ENCODE assay signal across 10 mouse cellular contexts in genomic region chr1:165589280-165590048, GRCm38 (mm10). TPM values are rescaled to one million over a fixed set of nuclear protein-coding genes. Genes with fewer than 3 reads are reported as not detected.
A peak's percentile ranks its signal among the peaks of the same experiment; 100 is the strongest.
DNase-seq lines count a peak whose midpoint lies in the region; ATAC-seq and TF ChIP-seq lines count a peak whose summit lies in the region.
"Had no signal": no experiment of that assay in that cellular context is flagged by ENCODE, and none has a peak within 500 bp of the region (broad histone marks: within the 10 kb centered on the region; RNA-seq: fewer than 3 reads in every experiment).

No protein-coding gene starts in this region.

- no peak overlapping the region for H3K9ac ChIP-seq in forebrain, embryonic 14.5 days (ENCODE audit: low read length)
- no peak overlapping the region for H3K9ac ChIP-seq in forebrain, embryonic 12.5 days
- no peak overlapping the region for H3K9ac ChIP-seq in heart, adult 2 months (ENCODE audit: low read depth, low read length)
- H3K9ac ChIP-seq in kidney, embryonic 14.5 days (ENCODE audit: low read depth, low read length): no peak overlapping the region
- H3K9ac ChIP-seq: neural tube, embryonic 12.5 days had no signal

- peak; percentile 87 for TF ChIP-seq EP300 in heart, adult 2 months (IDR thresholded peaks at IDR 0.05; ENCODE audit: insufficient read depth, low read depth, low read length)

- no peaks in the 10 kb centered on the region for H3K79me2 ChIP-seq in heart, adult 2 months (replicated peaks; ENCODE audit: control insufficient read depth, insufficient read depth, low read length)

- peak; percentile 47 for TF ChIP-seq CTCF in heart, adult 2 months (IDR thresholded peaks at IDR 0.05)

- no peaks in the 10 kb centered on the region for H3K4me1 ChIP-seq in forebrain, embryonic 14.5 days (ENCODE audit: control insufficient read depth, insufficient read depth, low read length)
- no peaks in the 10 kb centered on the region for H3K4me1 ChIP-seq in forebrain, embryonic 12.5 days
- peaks cover 13% of the 10 kb centered on the region for H3K4me1 ChIP-seq in brown adipose tissue, adult 24 weeks (ENCODE audit: control insufficient read depth, insufficient read depth, insufficient read length, low read length)
- H3K4me1 ChIP-seq in heart, adult 2 months (ENCODE audit: control insufficient read depth, insufficient read depth, low read length): peaks cover 7% of the 10 kb centered on the region
- H3K4me1 ChIP-seq in kidney, embryonic 14.5 days (ENCODE audit: control insufficient read depth, insufficient read depth, low read length): peaks cover 28% of the 10 kb centered on the region

- intact Hi-C loops in heart, adult 2 months (cut with DNase I): loop anchor here (2.0 kb wide), 2 partner anchors 15 to 27 kb away; no protein-coding TSS in a partner anchor

- H3K36me3 ChIP-seq in forebrain, embryonic 14.5 days (ENCODE audit: control insufficient read depth, insufficient read depth, low read length): peaks cover 39% of the 10 kb centered on the region
- H3K36me3 ChIP-seq in forebrain, embryonic 12.5 days (replicated peaks): peaks cover 38% of the 10 kb centered on the region
- no peaks in the 10 kb centered on the region for H3K36me3 ChIP-seq in heart, adult 2 months (ENCODE audit: control insufficient read depth, insufficient read depth, low read length)
- peaks cover 38% of the 10 kb centered on the region for H3K36me3 ChIP-seq in kidney, embryonic 14.5 days (ENCODE audit: control insufficient read depth, insufficient read depth, low read length)

- peak; percentile 17 for DNase-seq in forebrain, embryonic 14.5 days (ENCODE audit: low spot score)
- DNase-seq in heart, adult 2 months: peak; percentile 59 to 77
- no peak for DNase-seq in layer of hippocampus, adult 9-10 months (ENCODE audit: low spot score)
- DNase-seq in right cerebral cortex, postnatal 10 days (ENCODE audit: low spot score in 2 of 2): no peak

- H3K4me3 ChIP-seq in forebrain, embryonic 14.5 days (ENCODE audit: low read depth, low read length): no peak overlapping the region
- H3K4me3 ChIP-seq in forebrain, embryonic 12.5 days (replicated peaks): no peak overlapping the region
- peak overlapping the region; percentile 31; the same call in 1 of the 2 replicates for H3K4me3 ChIP-seq in brown adipose tissue, adult 24 weeks (ENCODE audit: insufficient read depth, low read depth, low read length)
- peak overlapping the region; percentile 5; the same call in 1 of the 2 replicates for H3K4me3 ChIP-seq in heart, adult 2 months
- no peak overlapping the region for H3K4me3 ChIP-seq in kidney, embryonic 14.5 days (ENCODE audit: low read length)
- H3K4me3 ChIP-seq: erythroblast, embryonic 14.5 days; neural tube, embryonic 12.5 days had no signal

- H3K27ac ChIP-seq in forebrain, embryonic 14.5 days (ENCODE audit: low read depth, low read length): no peak overlapping the region
- H3K27ac ChIP-seq in forebrain, embryonic 12.5 days: no peak overlapping the region
- H3K27ac ChIP-seq in brown adipose tissue, adult 24 weeks (replicated peaks; ENCODE audit: low read depth, low read length): peak overlapping the region; percentile 87
- peak overlapping the region; percentile 92 for H3K27ac ChIP-seq in heart, adult 2 months
- H3K27ac ChIP-seq in kidney, embryonic 14.5 days (ENCODE audit: low read depth, low read length): peak overlapping the region; percentile 77
- H3K27ac ChIP-seq: neural tube, embryonic 12.5 days had no signal

- no peaks in the 10 kb centered on the region for H3K9me3 ChIP-seq in forebrain, embryonic 14.5 days (replicated peaks; ENCODE audit: control insufficient read depth, low read length)
- H3K9me3 ChIP-seq in forebrain, embryonic 12.5 days: no peaks in the 10 kb centered on the region
- no peaks in the 10 kb centered on the region for H3K9me3 ChIP-seq in kidney, embryonic 14.5 days (ENCODE audit: control insufficient read depth, low read length)
- H3K9me3 ChIP-seq: neural tube, embryonic 12.5 days had no signal

- no peaks in the 10 kb centered on the region for H3K27me3 ChIP-seq in forebrain, embryonic 14.5 days (replicated peaks; ENCODE audit: control insufficient read depth, insufficient read depth, low read length)
- H3K27me3 ChIP-seq in forebrain, embryonic 12.5 days: no peaks in the 10 kb centered on the region
- no peaks in the 10 kb centered on the region for H3K27me3 ChIP-seq in heart, adult 2 months (ENCODE audit: control insufficient read depth, insufficient read depth, low read length)
- H3K27me3 ChIP-seq in kidney, embryonic 14.5 days (ENCODE audit: control insufficient read depth, insufficient read depth, low read length): no peaks in the 10 kb centered on the region
- H3K27me3 ChIP-seq: neural tube, embryonic 12.5 days had no signal

- H3K4me2 ChIP-seq in forebrain, embryonic 14.5 days (ENCODE audit: low read length): no peak overlapping the region
- H3K4me2 ChIP-seq in forebrain, embryonic 12.5 days: no peak overlapping the region
- no peak overlapping the region; the same call in 1 of the 2 replicates for H3K4me2 ChIP-seq in kidney, embryonic 14.5 days (replicated peaks; ENCODE audit: low read depth, low read length)
- H3K4me2 ChIP-seq: neural tube, embryonic 12.5 days had no signal

- ATAC-seq in forebrain, embryonic 14.5 days: no peak
- ATAC-seq in forebrain, embryonic 12.5 days (ENCODE audit: low FRiP score): no peak
- peak; percentile 80 for ATAC-seq in kidney, embryonic 14.5 days (ENCODE audit: low FRiP score, low TSS enrichment)
- peak; percentile 46 for ATAC-seq in megakaryocyte, adult 5-6 weeks (ENCODE audit: poor library complexity, severe bottlenecking)

- 62% methylated on average over 10 of the region's 10 CpGs for WGBS in forebrain, embryonic 14.5 days
- 64% methylated on average over 10 of the region's 10 CpGs for WGBS in forebrain, embryonic 12.5 days
- 19% methylated on average over 10 of the region's 10 CpGs for WGBS in heart, adult 2 months
- 19% methylated on average over 10 of the region's 10 CpGs for WGBS in kidney, embryonic 14.5 days

- TF ChIP-seq POLR2A in heart, adult 2 months (IDR thresholded peaks at IDR 0.05; ENCODE audit: insufficient read depth, low read depth, low read length): peak; percentile 58

RNA-seq across cellular contexts. Expression of gene Mpzl1, which starts 44.9 kb away (rescaled TPM):
- polyA plus RNA-seq in forebrain, embryonic 14.5 days (2014; fragmentation: Nextera tagmentation; extraction: Ambion mirVana): 159 and 160 TPM in 2 replicates
- polyA plus RNA-seq in forebrain, embryonic 12.5 days (2016; fragmentation: Nextera tagmentation; extraction: Ambion mirVana): 125 and 126 TPM in 2 replicates
- 3.4 and 7.4 TPM in 2 replicates for polyA plus RNA-seq in brown adipose tissue, adult 24 weeks (2012; ENCODE audit: insufficient read depth, insufficient read length, missing spikeins)
- 10 to 100 TPM; 15.1 to 19.7 TPM for total RNA-seq in heart, adult 2 months (2021)
- polyA plus RNA-seq in heart, adult 2 months (2012; rRNA removed): 18.3 and 25.6 TPM in 2 replicates
- polyA plus RNA-seq in kidney, embryonic 14.5 days (2014; fragmentation: Nextera tagmentation; extraction: Ambion mirVana): 196 and 253 TPM in 2 replicates
- total RNA-seq in megakaryocyte, adult 5-6 weeks (2015): 1.3 and 2.1 TPM in 2 replicates
- total RNA-seq in megakaryocyte, adult 5-6 weeks (2017): 0.22 and 3.1 TPM in 2 replicates

Comparison
In these comparisons a context has a peak if more than half of its experiments do, and no peak if none do; other contexts are left out.
1. ATAC-seq: peak in kidney, embryonic 14.5 days (single experiment) and megakaryocyte, adult 5-6 weeks (single experiment); none in forebrain, embryonic 14.5 days (single experiment) and forebrain, embryonic 12.5 days (single experiment).
2. DNase-seq: peak in forebrain, embryonic 14.5 days (single experiment) and heart, adult 2 months (2 of 2); none in layer of hippocampus, adult 9-10 months (single experiment) and right cerebral cortex, postnatal 10 days (0 of 2).
3. H3K27ac ChIP-seq: peak in brown adipose tissue, adult 24 weeks (single experiment), heart, adult 2 months (single experiment) and kidney, embryonic 14.5 days (single experiment); none in forebrain, embryonic 14.5 days (single experiment) and forebrain, embryonic 12.5 days (single experiment).
4. H3K4me3 ChIP-seq: peak in brown adipose tissue, adult 24 weeks (single experiment) and heart, adult 2 months (single experiment); none in forebrain, embryonic 14.5 days (single experiment), forebrain, embryonic 12.5 days (single experiment) and kidney, embryonic 14.5 days (single experiment).